Mouse (Mus musculus): Measurements from ENCODE around the gene Map3k5. TPM values are rescaled to one million over a fixed set of nuclear protein-coding genes. Genes with fewer than 3 reads are reported as not detected.

Gene Map3k5
- polyA plus RNA-seq, 1 experiment: 2.2 TPM

- H3K27ac ChIP-seq (ENCODE audit: insufficient read depth, low read depth, low read length): no peak overlapping the region
- no peaks in the 10 kb centered on the region for H3K27me3 ChIP-seq (ENCODE audit: control insufficient read depth, insufficient read depth, low read length)
- H3K4me3 ChIP-seq (ENCODE audit: low read depth, low read length): no peak overlapping the region
- peaks cover 8% of the 10 kb centered on the region for H3K36me3 ChIP-seq (ENCODE audit: control insufficient read depth, insufficient read depth, low read length)
- no peak for TF ChIP-seq CTCF (IDR thresholded peaks at IDR 0.05; ENCODE audit: extremely low read depth, insufficient read length, insufficient replicate concordance, low read depth, low read length)
- TF ChIP-seq POLR2A (IDR thresholded peaks at IDR 0.05; ENCODE audit: low read depth, low read length): no peak
- 80% methylated on average over 6 of the region's 6 CpGs for WGBS
- H3K4me1 ChIP-seq (ENCODE audit: control insufficient read depth, insufficient read depth, insufficient read length, low read length): no peaks in the 10 kb centered on the region
Observed at GRCm38 (mm10) chr10:20021256-20021655, 87.0 kb downstream of the Map3k5 start.

GRCm38 (mm10) chr10:20021670-20022468 is 87.6 kb downstream of the Map3k5 start:
- no peak for TF ChIP-seq POLR2A (IDR thresholded peaks at IDR 0.05; ENCODE audit: low read depth, low read length)
- TF ChIP-seq CTCF (IDR thresholded peaks at IDR 0.05; ENCODE audit: extremely low read depth, insufficient read length, insufficient replicate concordance, low read depth, low read length): no peak
- H3K36me3 ChIP-seq (ENCODE audit: control insufficient read depth, insufficient read depth, low read length): peaks cover 8% of the 10 kb centered on the region
- H3K27ac ChIP-seq (ENCODE audit: insufficient read depth, low read depth, low read length): no peak overlapping the region
- H3K27me3 ChIP-seq (ENCODE audit: control insufficient read depth, insufficient read depth, low read length): no peaks in the 10 kb centered on the region
- 91% methylated on average over 15 of the region's 15 CpGs for WGBS
- H3K4me3 ChIP-seq (ENCODE audit: low read depth, low read length): no peak overlapping the region
- no peaks in the 10 kb centered on the region for H3K4me1 ChIP-seq (ENCODE audit: control insufficient read depth, insufficient read depth, insufficient read length, low read length)

GRCm38 (mm10) chr10:20022608-20023340 is 88.5 kb downstream of the Map3k5 start:
- TF ChIP-seq POLR2A (IDR thresholded peaks at IDR 0.05; ENCODE audit: low read depth, low read length) (no peak), CTCF (IDR thresholded peaks at IDR 0.05; ENCODE audit: extremely low read depth, insufficient read length, insufficient replicate concordance, low read depth, low read length) (no peak)
- WGBS: 83% methylated on average over 10 of the region's 10 CpGs
- no peaks in the 10 kb centered on the region for H3K4me1 ChIP-seq (ENCODE audit: control insufficient read depth, insufficient read depth, insufficient read length, low read length)
- H3K4me3 ChIP-seq (ENCODE audit: low read depth, low read length): no peak overlapping the region
- H3K27me3 ChIP-seq (ENCODE audit: control insufficient read depth, insufficient read depth, low read length): no peaks in the 10 kb centered on the region
- peaks cover 10% of the 10 kb centered on the region for H3K36me3 ChIP-seq (ENCODE audit: control insufficient read depth, insufficient read depth, low read length)
- no peak overlapping the region for H3K27ac ChIP-seq (ENCODE audit: insufficient read depth, low read depth, low read length)

- no peak overlapping the region for H3K4me3 ChIP-seq (ENCODE audit: low read depth, low read length)
- H3K36me3 ChIP-seq (ENCODE audit: control insufficient read depth, insufficient read depth, low read length): peaks cover 10% of the 10 kb centered on the region
- 92% methylated on average over 10 of the region's 10 CpGs for WGBS
- TF ChIP-seq CTCF (IDR thresholded peaks at IDR 0.05; ENCODE audit: extremely low read depth, insufficient read length, insufficient replicate concordance, low read depth, low read length) (no peak), POLR2A (IDR thresholded peaks at IDR 0.05; ENCODE audit: low read depth, low read length) (no peak)
- H3K4me1 ChIP-seq (ENCODE audit: control insufficient read depth, insufficient read depth, insufficient read length, low read length): no peaks in the 10 kb centered on the region
- H3K27ac ChIP-seq (ENCODE audit: insufficient read depth, low read depth, low read length): no peak overlapping the region
- H3K27me3 ChIP-seq (ENCODE audit: control insufficient read depth, insufficient read depth, low read length): no peaks in the 10 kb centered on the region
Observed at GRCm38 (mm10) chr10:20023524-20023923, 89.3 kb downstream of the Map3k5 start.

GRCm38 (mm10) chr10:20024891-20025290 is 90.6 kb downstream of the Map3k5 start:
- H3K36me3 ChIP-seq (ENCODE audit: control insufficient read depth, insufficient read depth, low read length): peaks cover 18% of the 10 kb centered on the region
- H3K4me1 ChIP-seq (ENCODE audit: control insufficient read depth, insufficient read depth, insufficient read length, low read length): no peaks in the 10 kb centered on the region
- no peak overlapping the region for H3K4me3 ChIP-seq (ENCODE audit: low read depth, low read length)
- TF ChIP-seq POLR2A (IDR thresholded peaks at IDR 0.05; ENCODE audit: low read depth, low read length) (no peak), CTCF (IDR thresholded peaks at IDR 0.05; ENCODE audit: extremely low read depth, insufficient read length, insufficient replicate concordance, low read depth, low read length) (no peak)
- H3K27ac ChIP-seq (ENCODE audit: insufficient read depth, low read depth, low read length): no peak overlapping the region
- WGBS: 95% methylated on average over 10 of the region's 10 CpGs
- H3K27me3 ChIP-seq (ENCODE audit: control insufficient read depth, insufficient read depth, low read length): no peaks in the 10 kb centered on the region

GRCm38 (mm10) chr10:20025781-20026520 is 91.7 kb downstream of the Map3k5 start:
- TF ChIP-seq POLR2A (IDR thresholded peaks at IDR 0.05; ENCODE audit: low read depth, low read length) (no peak), CTCF (IDR thresholded peaks at IDR 0.05; ENCODE audit: extremely low read depth, insufficient read length, insufficient replicate concordance, low read depth, low read length) (no peak)
- Histone ChIP-seq H3K27me3 (ENCODE audit: control insufficient read depth, insufficient read depth, low read length) (no peaks in the 10 kb centered on the region), H3K36me3 (ENCODE audit: control insufficient read depth, insufficient read depth, low read length) (peaks cover 18% of the 10 kb centered on the region), H3K4me3 (ENCODE audit: low read depth, low read length) (no peak overlapping the region), H3K4me1 (ENCODE audit: control insufficient read depth, insufficient read depth, insufficient read length, low read length) (no peaks in the 10 kb centered on the region), H3K27ac (ENCODE audit: insufficient read depth, low read depth, low read length) (no peak overlapping the region)
- WGBS: 88% methylated on average over 12 of the region's 12 CpGs
